Mouse (Mus musculus): ENCODE measurements around the gene Atf3. TPM values are rescaled to one million over a fixed set of nuclear protein-coding genes. Genes with fewer than 3 reads are reported as not detected.

Gene Atf3
- polyA plus RNA-seq, 1 experiment from 2014 or later = 1.7 TPM

- ATAC-seq (ENCODE audit: low FRiP score) = no peak
- Histone ChIP-seq H3K4me3 (replicated peaks) (no peak overlapping the region), H3K9me3 (no peaks in the 10 kb centered on the region), H3K9ac (no peak overlapping the region), H3K4me2 (no peak overlapping the region), H3K36me3 (replicated peaks) (no peaks in the 10 kb centered on the region), H3K27me3 (peaks cover 3% of the 10 kb centered on the region; the same call in 1 of the 2 replicates), H3K4me1 (peaks cover 20% of the 10 kb centered on the region), H3K27ac (no peak overlapping the region)
- WGBS = 95% methylated on average over 2 of the region's 2 CpGs
Measured at GRCm38 (mm10) chr1:191225771-191226170, 7.9 kb upstream of the Atf3 start.

DNA sequence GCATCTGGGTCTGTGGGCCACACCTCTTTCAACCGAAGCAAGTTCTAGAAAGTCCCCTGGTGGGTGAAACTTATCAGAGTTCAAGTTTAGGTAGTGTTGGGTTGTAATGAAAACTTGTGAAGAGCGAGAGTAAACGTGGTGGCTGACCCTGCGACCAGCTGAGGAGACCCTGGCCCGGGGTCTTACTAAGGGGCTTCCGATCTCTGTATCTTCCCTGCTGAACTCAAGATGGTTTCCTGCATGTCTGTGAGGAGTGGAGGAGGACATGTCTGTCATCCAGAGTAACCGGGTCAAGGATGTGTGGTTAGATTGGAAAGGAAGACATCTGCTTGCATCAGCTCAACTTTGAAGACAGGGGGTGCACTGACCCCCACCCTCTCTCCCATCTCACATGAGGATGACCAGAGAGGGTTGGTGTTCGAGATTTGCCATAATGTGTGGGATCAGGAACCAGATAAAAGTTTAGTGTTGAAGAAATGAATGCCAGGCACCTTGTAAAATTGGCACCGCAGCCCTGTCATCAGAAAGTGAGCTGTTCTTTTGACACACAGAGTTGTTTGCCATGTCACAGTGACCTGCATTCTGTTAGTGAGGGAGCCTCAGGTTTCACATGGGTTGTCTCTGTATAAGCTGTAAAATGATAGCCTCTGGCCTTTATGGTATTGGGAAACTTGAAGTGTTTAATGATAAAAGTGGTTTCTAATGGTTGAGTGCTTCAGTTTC lies 7.3 kb upstream of the Atf3 start:
- WGBS = 62% methylated on average over 9 of the region's 9 CpGs
- no peak for ATAC-seq (ENCODE audit: low FRiP score)
- no peak overlapping the region for H3K27ac ChIP-seq

GRCm38 (mm10) chr1:191224302-191224980 lies 6.6 kb upstream of the Atf3 start:
- Histone ChIP-seq H3K4me1 (peaks cover 20% of the 10 kb centered on the region), H3K36me3 (replicated peaks) (no peaks in the 10 kb centered on the region), H3K4me2 (peak overlapping the region; percentile 95), H3K27ac (no peak overlapping the region), H3K27me3 (peaks cover 7% of the 10 kb centered on the region; the same call in 1 of the 2 replicates), H3K9ac (peak overlapping the region; percentile 75), H3K9me3 (no peaks in the 10 kb centered on the region), H3K4me3 (replicated peaks) (peak overlapping the region; percentile 76)
- ATAC-seq (ENCODE audit: low FRiP score) = peak; percentile 91
- 2% methylated on average over 57 of the region's 57 CpGs for WGBS

More for the DNA sequence above, 7.3 kb upstream of the Atf3 start:
- peak overlapping the region; percentile 95 for H3K4me2 ChIP-seq
- peak overlapping the region; percentile 76 for H3K4me3 ChIP-seq (replicated peaks)
- H3K9ac ChIP-seq = peak overlapping the region; percentile 75
- H3K9me3 ChIP-seq = no peaks in the 10 kb centered on the region
- H3K36me3 ChIP-seq (replicated peaks) = no peaks in the 10 kb centered on the region
- H3K4me1 ChIP-seq = peaks cover 20% of the 10 kb centered on the region
- peaks cover 4% of the 10 kb centered on the region; the same call in 1 of the 2 replicates for H3K27me3 ChIP-seq

DNA sequence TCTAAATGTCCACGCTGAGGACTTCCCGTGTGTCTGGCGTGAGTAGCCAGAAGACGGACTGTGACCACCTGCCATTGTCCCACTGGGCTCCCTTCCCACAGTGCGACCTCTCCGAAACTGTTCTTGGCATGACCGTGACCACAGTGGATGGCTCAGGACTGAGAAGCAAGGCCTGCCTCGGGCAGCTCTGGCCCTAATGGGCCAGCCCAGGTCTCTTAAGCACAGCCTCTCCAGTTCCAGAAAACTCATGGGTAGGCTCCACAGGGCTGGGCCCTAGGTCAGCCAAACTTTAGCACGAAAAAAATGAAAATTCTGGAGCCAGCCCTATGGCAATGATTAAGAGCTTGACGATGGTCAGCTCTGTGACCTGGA lies 6.1 kb upstream of the Atf3 start:
- no peak overlapping the region for H3K27ac ChIP-seq

GRCm38 (mm10) chr1:191222031-191222430 lies 4.2 kb upstream of the Atf3 start:
- no peak for ATAC-seq (ENCODE audit: low FRiP score)
- no peaks in the 10 kb centered on the region for H3K36me3 ChIP-seq (replicated peaks)
- peaks cover 9% of the 10 kb centered on the region; the same call in 1 of the 2 replicates for H3K27me3 ChIP-seq
- H3K4me1 ChIP-seq = peaks cover 20% of the 10 kb centered on the region
- H3K4me2 ChIP-seq = no peak overlapping the region
- no peak overlapping the region for H3K27ac ChIP-seq
- no peak overlapping the region for H3K4me3 ChIP-seq (replicated peaks)
- 83% methylated on average over 4 of the region's 4 CpGs for WGBS
- no peaks in the 10 kb centered on the region for H3K9me3 ChIP-seq
- no peak overlapping the region for H3K9ac ChIP-seq

More for the DNA sequence above, 6.1 kb upstream of the Atf3 start:
- Histone ChIP-seq H3K9ac (peak overlapping the region; percentile 75), H3K27me3 (peaks cover 7% of the 10 kb centered on the region; the same call in 1 of the 2 replicates), H3K9me3 (no peaks in the 10 kb centered on the region), H3K4me2 (peak overlapping the region; percentile 95), H3K4me3 (replicated peaks) (peak overlapping the region; percentile 76), H3K36me3 (replicated peaks) (no peaks in the 10 kb centered on the region), H3K4me1 (peaks cover 20% of the 10 kb centered on the region)
- peak; percentile 80 for ATAC-seq (ENCODE audit: low FRiP score)
- 58% methylated on average over 10 of the region's 10 CpGs for WGBS

GRCm38 (mm10) chr1:191220588-191220987 lies 2.7 kb upstream of the Atf3 start:
- Histone ChIP-seq H3K4me2 (no peak overlapping the region), H3K36me3 (replicated peaks) (no peaks in the 10 kb centered on the region), H3K4me1 (peaks cover 21% of the 10 kb centered on the region), H3K27ac (no peak overlapping the region), H3K27me3 (peaks cover 13% of the 10 kb centered on the region; the same call in 1 of the 2 replicates), H3K9ac (no peak overlapping the region), H3K9me3 (no peaks in the 10 kb centered on the region), H3K4me3 (replicated peaks) (no peak overlapping the region)
- WGBS = 78% methylated on average over 8 of the region's 8 CpGs
- no peak for ATAC-seq (ENCODE audit: low FRiP score)

DNA sequence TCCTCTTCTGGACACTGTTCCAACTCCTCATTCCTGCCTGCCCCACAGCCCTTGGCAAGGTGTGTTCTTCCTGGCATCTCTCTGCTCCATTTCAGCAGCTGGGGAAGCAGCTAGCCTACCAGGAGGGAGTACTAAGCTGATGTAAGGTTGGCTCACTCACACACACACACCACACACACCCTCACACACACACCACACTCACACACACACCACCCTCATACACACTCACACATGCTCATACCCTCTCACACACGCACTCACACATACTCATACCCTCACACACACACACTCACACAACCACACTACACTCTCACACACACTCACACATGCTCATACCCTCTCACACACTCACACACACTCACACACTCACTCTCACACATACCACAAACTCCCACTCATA lies 1.9 kb upstream of the Atf3 start:
- Histone ChIP-seq H3K4me1 (peaks cover 12% of the 10 kb centered on the region), H3K9me3 (no peaks in the 10 kb centered on the region), H3K27ac (no peak overlapping the region), H3K9ac (0 out of 2 replicates have a peak overlapping the region, but pooled peaks have one; percentile 4), H3K27me3 (peaks cover 13% of the 10 kb centered on the region; the same call in 1 of the 2 replicates), H3K4me3 (replicated peaks) (no peak overlapping the region), H3K4me2 (no peak overlapping the region), H3K36me3 (replicated peaks) (no peaks in the 10 kb centered on the region)
- no peak for ATAC-seq (ENCODE audit: low FRiP score)
- 91% methylated on average over 1 of the region's 1 CpGs for WGBS

GRCm38 (mm10) chr1:191218583-191218982 lies 744 bp upstream of the Atf3 start:
- Histone ChIP-seq H3K4me2 (no peak overlapping the region), H3K9me3 (no peaks in the 10 kb centered on the region), H3K27me3 (peaks cover 13% of the 10 kb centered on the region; the same call in 1 of the 2 replicates), H3K4me3 (replicated peaks) (no peak overlapping the region), H3K9ac (no peak overlapping the region), H3K27ac (no peak overlapping the region), H3K4me1 (peaks cover 6% of the 10 kb centered on the region), H3K36me3 (replicated peaks) (no peaks in the 10 kb centered on the region)
- ATAC-seq (ENCODE audit: low FRiP score) = no peak
- 83% methylated on average over 5 of the region's 5 CpGs for WGBS

DNA sequence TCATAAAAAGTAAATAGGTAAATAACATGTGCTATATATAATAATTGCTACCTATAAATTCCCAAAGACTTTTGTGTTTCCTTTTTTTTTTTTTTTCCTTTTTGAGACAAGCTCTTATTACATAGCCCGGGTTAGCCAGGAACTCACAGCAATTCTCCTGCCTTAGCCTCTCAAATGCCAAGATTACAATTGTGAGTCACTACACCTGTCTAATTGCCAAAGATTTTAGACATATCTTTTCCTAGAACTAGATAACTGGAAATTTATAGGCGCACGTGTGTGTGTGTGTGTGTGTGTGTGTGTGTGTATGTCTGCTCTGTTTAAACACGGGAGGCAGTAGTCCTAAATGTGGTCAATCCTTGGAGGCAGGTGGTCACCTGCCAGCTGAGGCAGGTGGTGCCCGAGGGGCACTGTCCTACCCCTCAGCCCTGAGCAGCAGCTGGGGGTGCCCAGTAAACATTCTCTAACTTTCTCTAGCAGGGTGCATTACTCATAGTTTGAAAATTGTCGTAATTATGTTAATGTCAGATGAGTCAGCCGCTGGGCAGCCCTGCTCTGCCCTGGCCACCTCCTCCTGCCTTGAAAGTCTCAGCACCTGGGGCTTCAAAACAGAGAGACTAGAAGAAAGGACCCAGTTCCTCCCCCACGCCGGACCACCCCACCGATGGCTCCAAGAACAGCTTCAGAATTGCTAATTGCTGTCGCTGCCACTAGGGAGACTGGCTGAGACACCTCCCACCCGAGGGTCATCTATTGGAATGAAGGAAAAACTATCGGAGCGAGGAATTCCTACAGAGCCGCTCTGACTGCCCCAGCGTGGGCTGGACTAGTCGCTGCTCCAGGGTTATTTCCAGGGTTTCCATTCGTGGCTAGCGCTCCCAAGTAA lies 1.8 kb downstream of the Atf3 start:
- no peak overlapping the region for H3K27ac ChIP-seq
- H3K36me3 ChIP-seq (replicated peaks) = no peaks in the 10 kb centered on the region
- peaks cover 5% of the 10 kb centered on the region; the same call in 1 of the 2 replicates for H3K4me1 ChIP-seq
- no peak for ATAC-seq (ENCODE audit: low FRiP score)
- H3K27me3 ChIP-seq = peaks cover 13% of the 10 kb centered on the region; the same call in 1 of the 2 replicates
- no peak overlapping the region for H3K4me3 ChIP-seq (replicated peaks)
- no peaks in the 10 kb centered on the region for H3K9me3 ChIP-seq
- H3K9ac ChIP-seq = no peak overlapping the region
- WGBS = 30% methylated on average over 19 of the region's 19 CpGs
- no peak overlapping the region for H3K4me2 ChIP-seq

DNA sequence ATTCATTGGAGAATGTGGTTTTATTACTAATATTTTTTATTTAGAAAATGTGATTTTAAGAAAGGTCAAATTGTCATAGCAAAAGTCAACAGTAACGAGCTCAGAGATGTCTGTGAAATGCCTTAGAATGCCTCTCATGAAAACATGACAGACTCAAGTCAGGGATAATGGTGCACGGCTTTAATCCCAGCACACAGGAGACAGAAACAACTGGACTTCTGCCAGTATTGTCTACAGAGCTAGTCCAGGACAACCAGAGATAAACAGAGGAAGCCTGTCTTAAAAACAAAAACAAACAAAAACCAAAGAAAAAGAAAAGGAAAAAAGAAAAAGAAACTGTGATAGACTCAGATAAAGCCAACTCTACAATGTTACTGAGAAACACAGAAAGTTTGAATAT lies 6.7 kb downstream of the Atf3 start:
- Histone ChIP-seq H3K4me2 (no peak overlapping the region), H3K27ac (no peak overlapping the region), H3K9me3 (no peaks in the 10 kb centered on the region), H3K4me3 (replicated peaks) (no peak overlapping the region), H3K36me3 (replicated peaks) (no peaks in the 10 kb centered on the region), H3K27me3 (0 out of 2 replicates have a peak, but pooled peaks cover under 1% of the 10 kb centered on the region), H3K9ac (no peak overlapping the region), H3K4me1 (peaks cover 1% of the 10 kb centered on the region; the same call in 1 of the 2 replicates)
- ATAC-seq (ENCODE audit: low FRiP score) = no peak
- 61% methylated on average over 2 of the region's 2 CpGs for WGBS

DNA sequence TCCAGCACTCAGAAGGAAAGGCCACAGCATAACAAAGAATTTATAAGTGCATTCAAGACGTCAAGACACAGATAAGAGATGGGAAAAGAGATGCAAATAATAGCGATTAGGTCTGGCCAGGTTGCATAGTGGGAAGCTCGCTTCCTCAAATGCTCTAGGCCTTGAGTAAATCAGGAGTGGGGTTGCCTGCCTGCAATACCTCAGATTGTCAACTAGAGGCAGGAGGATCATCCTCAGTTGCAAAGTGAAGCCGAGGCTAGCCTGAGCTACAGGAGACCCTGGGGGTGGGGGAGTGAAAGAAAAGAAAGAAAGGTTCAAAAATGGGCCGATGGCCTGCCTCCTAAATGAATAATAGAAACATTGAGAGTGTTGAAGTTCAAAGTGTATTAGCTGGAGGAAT lies 12.0 kb downstream of the Atf3 start:
- Histone ChIP-seq H3K9ac (no peak overlapping the region), H3K4me3 (replicated peaks) (no peak overlapping the region), H3K36me3 (replicated peaks) (no peaks in the 10 kb centered on the region), H3K27ac (no peak overlapping the region), H3K4me1 (no peaks in the 10 kb centered on the region), H3K9me3 (no peaks in the 10 kb centered on the region), H3K4me2 (no peak overlapping the region), H3K27me3 (no peaks in the 10 kb centered on the region)
- no peak for ATAC-seq (ENCODE audit: low FRiP score)
- WGBS = 88% methylated on average over 5 of the region's 5 CpGs

DNA sequence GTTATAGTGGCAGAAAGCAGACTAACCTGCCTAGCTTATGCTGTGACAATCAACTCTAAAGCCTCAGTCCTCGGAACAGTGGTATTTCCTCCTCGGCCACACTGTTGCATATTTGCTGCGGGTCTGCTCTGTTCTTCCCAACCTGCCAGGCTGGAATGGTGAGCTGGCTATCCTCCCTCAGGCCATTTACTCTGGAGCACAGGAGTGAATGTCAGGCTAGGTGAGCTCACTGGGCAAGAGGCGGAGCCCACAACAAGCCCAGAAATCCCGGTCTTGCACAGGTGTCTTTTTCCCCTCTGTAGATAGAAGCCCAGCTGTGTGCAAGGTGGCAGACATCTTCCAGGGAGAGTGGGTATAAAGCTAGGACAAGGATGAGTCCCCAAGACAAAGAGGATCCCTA lies 13.0 kb downstream of the Atf3 start:
- Histone ChIP-seq H3K4me2 (no peak overlapping the region), H3K27me3 (no peaks in the 10 kb centered on the region), H3K36me3 (replicated peaks) (no peaks in the 10 kb centered on the region), H3K4me3 (replicated peaks) (no peak overlapping the region), H3K27ac (no peak overlapping the region), H3K4me1 (no peaks in the 10 kb centered on the region), H3K9ac (no peak overlapping the region), H3K9me3 (no peaks in the 10 kb centered on the region)
- WGBS = 82% methylated on average over 5 of the region's 5 CpGs
- no peak for ATAC-seq (ENCODE audit: low FRiP score)

All from forebrain, embryonic 12.5 days (tissue).